ENCODE assay signal across 15 mouse cellular contexts in the genomic region with DNA sequence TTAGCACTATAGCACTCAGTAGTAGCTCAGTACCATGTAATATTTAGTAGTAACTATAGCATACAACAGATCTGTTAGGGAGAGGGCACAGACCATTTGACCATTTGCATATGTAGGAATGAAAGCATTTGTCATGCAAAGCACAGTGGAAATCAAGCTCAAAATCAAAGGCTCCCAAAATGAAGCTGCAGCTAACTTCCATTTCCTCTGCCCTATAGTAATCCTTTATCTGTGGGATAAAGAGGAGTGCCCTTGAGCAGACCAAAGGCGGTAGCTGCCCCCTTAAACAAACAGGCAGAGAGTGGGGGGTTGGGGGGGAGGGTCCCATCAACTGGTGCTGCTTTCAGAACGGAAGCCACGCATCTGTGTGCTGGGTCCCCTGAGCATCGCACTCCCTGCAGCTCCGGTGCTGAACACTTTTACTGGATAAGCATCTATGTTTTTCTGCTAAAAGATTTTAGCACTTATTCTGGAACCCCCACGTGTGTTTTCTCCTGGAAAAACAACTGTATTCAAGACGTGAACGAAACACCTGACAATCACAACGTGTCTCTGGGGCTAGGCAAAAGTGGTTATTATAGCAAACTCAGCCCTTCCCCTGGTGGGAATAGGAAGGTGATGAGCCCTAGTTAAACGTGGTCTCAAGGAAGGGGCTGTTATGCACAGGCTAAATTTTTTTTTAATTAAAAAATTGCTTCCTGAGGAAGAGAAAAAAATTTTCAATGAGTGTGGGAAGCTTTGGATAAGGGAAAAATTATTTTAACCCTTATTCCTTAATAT.
DNase-seq lines count a peak whose midpoint lies in the region; ATAC-seq and TF ChIP-seq lines count a peak whose summit lies in the region.
"Had no signal": no experiment of that assay in that cellular context is flagged by ENCODE, and none has a peak within 500 bp of the region (broad histone marks: within the 10 kb centered on the region; RNA-seq: fewer than 3 reads in every experiment).

No protein-coding gene starts in this region.

- peak overlapping the region; percentile 34 for H3K4me2 ChIP-seq in hindbrain, postnatal 0 days (ENCODE audit: low read depth, low read length)
- no peak overlapping the region for H3K4me2 ChIP-seq in neural tube, embryonic 14.5 days (ENCODE audit: low read depth, low read length)
- no peak overlapping the region for H3K4me2 ChIP-seq in kidney, embryonic 15.5 days

- H3K27me3 ChIP-seq in heart, adult 2 months (ENCODE audit: control insufficient read depth, insufficient read depth, low read length): no peaks in the 10 kb centered on the region
- H3K27me3 ChIP-seq in hindbrain, postnatal 0 days (ENCODE audit: insufficient read depth, low read length): no peaks in the 10 kb centered on the region
- no peaks in the 10 kb centered on the region for H3K27me3 ChIP-seq in neural tube, embryonic 14.5 days (ENCODE audit: control insufficient read depth, insufficient read depth, low read length)
- H3K27me3 ChIP-seq in limb, embryonic 10.5 days (ENCODE audit: low read depth, poor library complexity, severe bottlenecking): no peaks in the 10 kb centered on the region
- no peaks in the 10 kb centered on the region for H3K27me3 ChIP-seq in kidney, embryonic 15.5 days

- TF ChIP-seq EP300 in heart, adult 2 months (IDR thresholded peaks at IDR 0.05; ENCODE audit: insufficient read depth, low read depth, low read length): no peak

- H3K36me3 ChIP-seq in heart, adult 2 months (ENCODE audit: control insufficient read depth, insufficient read depth, low read length): no peaks in the 10 kb centered on the region
- H3K36me3 ChIP-seq in hindbrain, postnatal 0 days (ENCODE audit: insufficient read depth, low read length): no peaks in the 10 kb centered on the region
- H3K36me3 ChIP-seq in neural tube, embryonic 14.5 days (ENCODE audit: control insufficient read depth, insufficient read depth, low read length): no peaks in the 10 kb centered on the region
- no peaks in the 10 kb centered on the region for H3K36me3 ChIP-seq in limb, embryonic 10.5 days
- no peaks in the 10 kb centered on the region for H3K36me3 ChIP-seq in kidney, embryonic 15.5 days
- H3K36me3 ChIP-seq: G1E had no signal

- DNase-seq in heart, adult 11 months: peak; percentile 12
- DNase-seq in heart, adult 2 months: no peak
- DNase-seq in brain, embryonic 14.5 days (ENCODE audit: low read depth): peak; percentile 20
- no peak for DNase-seq in hindbrain, postnatal 0 days (ENCODE audit: low spot score)
- DNase-seq in limb, embryonic 10.5 days (ENCODE audit: low spot score): no peak
- DNase-seq in embryo, embryonic 10.5 days (ENCODE audit: low spot score): no peak
- DNase-seq: adrenal gland, postnatal 10 days; B cell, adult 2 months; cerebellum, adult 9-11 months; gastrocnemius, adult 2 months; liver, postnatal 0 days; right cerebral cortex, postnatal 14 days had no signal

- H3K79me2 ChIP-seq in heart, adult 2 months (replicated peaks; ENCODE audit: control insufficient read depth, insufficient read depth, low read length): no peaks in the 10 kb centered on the region

- 29% methylated on average over 10 of the region's 10 CpGs for WGBS in heart, adult 2 months
- WGBS in hindbrain, postnatal 0 days: 20% methylated on average over 10 of the region's 10 CpGs
- 10% methylated on average over 10 of the region's 10 CpGs for WGBS in neural tube, embryonic 14.5 days
- WGBS in limb, embryonic 10.5 days: 17% methylated on average over 10 of the region's 10 CpGs
- 16% methylated on average over 10 of the region's 10 CpGs for WGBS in kidney, embryonic 15.5 days

- no peak overlapping the region for H3K4me3 ChIP-seq in heart, adult 2 months
- no peak overlapping the region for H3K4me3 ChIP-seq in hindbrain, postnatal 0 days (ENCODE audit: low read length)
- no peak overlapping the region for H3K4me3 ChIP-seq in neural tube, embryonic 14.5 days (ENCODE audit: low read depth, low read length)
- no peak overlapping the region for H3K4me3 ChIP-seq in limb, embryonic 10.5 days
- H3K4me3 ChIP-seq in kidney, embryonic 15.5 days (replicated peaks): no peak overlapping the region
- H3K4me3 ChIP-seq: gastrocnemius, adult 2 months had no signal

- H3K27ac ChIP-seq in heart, adult 2 months: no peak overlapping the region
- H3K27ac ChIP-seq in hindbrain, postnatal 0 days: no peak overlapping the region
- H3K27ac ChIP-seq in neural tube, embryonic 14.5 days (ENCODE audit: low read depth, low read length): no peak overlapping the region
- H3K27ac ChIP-seq in limb, embryonic 10.5 days: no peak overlapping the region
- no peak overlapping the region for H3K27ac ChIP-seq in kidney, embryonic 15.5 days
- H3K27ac ChIP-seq: gastrocnemius, adult 2 months had no signal

- no peaks in the 10 kb centered on the region for H3K9me3 ChIP-seq in hindbrain, postnatal 0 days (ENCODE audit: low read length)
- no peaks in the 10 kb centered on the region for H3K9me3 ChIP-seq in neural tube, embryonic 14.5 days (ENCODE audit: control insufficient read depth, low read length)
- no peaks in the 10 kb centered on the region for H3K9me3 ChIP-seq in limb, embryonic 10.5 days (replicated peaks)
- no peaks in the 10 kb centered on the region for H3K9me3 ChIP-seq in kidney, embryonic 15.5 days (replicated peaks)

- intact Hi-C loops in heart, adult 2 months (cut with DNase I): no loop called here

- no peak overlapping the region for H3K9ac ChIP-seq in heart, adult 2 months (ENCODE audit: low read depth, low read length)
- H3K9ac ChIP-seq in hindbrain, postnatal 0 days (replicated peaks; ENCODE audit: low read length): no peak overlapping the region
- H3K9ac ChIP-seq in neural tube, embryonic 14.5 days (replicated peaks; ENCODE audit: low read depth, low read length): no peak overlapping the region
- H3K9ac ChIP-seq in kidney, embryonic 15.5 days: no peak overlapping the region
- H3K9ac ChIP-seq: liver, postnatal 0 days had no signal

- no peak for TF ChIP-seq POLR2A in heart, adult 2 months (IDR thresholded peaks at IDR 0.05; ENCODE audit: insufficient read depth, low read depth, low read length)
- TF ChIP-seq POLR2A in brain, embryonic 14.5 days (IDR thresholded peaks at IDR 0.05; ENCODE audit: borderline replicate concordance, extremely low read depth, insufficient read depth, insufficient read length, poor library complexity, severe bottlenecking): no peak

- ATAC-seq in hindbrain, postnatal 0 days: no peak
- ATAC-seq in neural tube, embryonic 14.5 days (ENCODE audit: low read depth): peak; percentile 65; the same call in 1 of the 2 replicates
- ATAC-seq in kidney, embryonic 15.5 days (replicated peaks; ENCODE audit: low FRiP score): no peak
- ATAC-seq: liver, postnatal 0 days had no signal

- H3K4me1 ChIP-seq in heart, adult 2 months (ENCODE audit: control insufficient read depth, insufficient read depth, low read length): no peaks in the 10 kb centered on the region
- H3K4me1 ChIP-seq in hindbrain, postnatal 0 days (ENCODE audit: insufficient read depth, low read length): no peaks in the 10 kb centered on the region
- H3K4me1 ChIP-seq in neural tube, embryonic 14.5 days (ENCODE audit: control insufficient read depth, insufficient read depth, low read length): no peaks in the 10 kb centered on the region
- peaks cover 6% of the 10 kb centered on the region for H3K4me1 ChIP-seq in limb, embryonic 10.5 days
- H3K4me1 ChIP-seq in kidney, embryonic 15.5 days: no peaks in the 10 kb centered on the region

- TF ChIP-seq CTCF in heart, adult 2 months (IDR thresholded peaks at IDR 0.05): no peak
- TF ChIP-seq CTCF in brain, embryonic 14.5 days (IDR thresholded peaks at IDR 0.05; ENCODE audit: borderline replicate concordance, extremely low read depth, insufficient read depth, insufficient read length): no peak
- no peak for TF ChIP-seq CTCF in hindbrain, postnatal 0 days (IDR thresholded peaks at IDR 0.05; ENCODE audit: low read depth)

Comparison
In these comparisons a context has a peak if more than half of its experiments do, and no peak if none do; other contexts are left out.
1. DNase-seq: peak in heart, adult 11 months (single experiment) and brain, embryonic 14.5 days (single experiment); none in heart, adult 2 months (0 of 2), hindbrain, postnatal 0 days (single experiment), limb, embryonic 10.5 days (single experiment) and embryo, embryonic 10.5 days (single experiment).